Mouse (Mus musculus) kidney, adult 2 months (tissue): Measurements from ENCODE around the gene Cpa5. TPM values are rescaled to one million over a fixed set of nuclear protein-coding genes. Genes with fewer than 3 reads are reported as not detected.

Experiments
- DNase-seq: peaks from one replicate; pipeline ENCODE4 v3.0.0; 2021
- H3K27ac ChIP-seq: fragments of 200-500 bp; 2 replicates; pipeline ENCODE4 v1.5.1; 2012; ENCODE audit warnings: low read depth, low read length, control low read depth, inconsistent platforms; ENCODE audit not compliant: insufficient read depth
- H3K27me3 ChIP-seq: fragments of 200-500 bp; replicated peaks from 2 replicates; pipeline ENCODE4 v1.6.1; 2012; ENCODE audit warnings: mild to moderate bottlenecking, moderate library complexity, low read length, inconsistent platforms; ENCODE audit not compliant: control insufficient read depth, insufficient read depth
- H3K36me3 ChIP-seq: fragments of 200-500 bp; 2 replicates; pipeline ENCODE4 v1.6.1; 2012; ENCODE audit warnings: mild to moderate bottlenecking, moderate library complexity, low read length, inconsistent platforms; ENCODE audit not compliant: control insufficient read depth, insufficient read depth
- H3K4me1 ChIP-seq: fragments of 200-500 bp; 2 replicates; pipeline ENCODE4 v1.6.1; 2011; ENCODE audit warnings: low read length; ENCODE audit not compliant: control insufficient read depth, insufficient read depth
- H3K4me3 ChIP-seq: fragments of 200-500 bp; 2 replicates; pipeline ENCODE4 v1.5.1; 2011; ENCODE audit warnings: mild to moderate bottlenecking, low read depth, low read length, control low read depth; ENCODE audit not compliant: insufficient read depth
- CTCF ChIP-seq: fragments of 200-500 bp; conservative IDR thresholded peaks from 2 replicates; pipeline ENCODE4 v1.5.1; 2011; ENCODE audit warnings: low read depth, mild to moderate bottlenecking, control low read depth, low read length, moderate library complexity, mixed read lengths; ENCODE audit not compliant: insufficient read depth, insufficient read length
- POLR2A ChIP-seq: fragments of 200-500 bp; IDR thresholded peaks from one replicate; pipeline ENCODE4 v1.6.1; 2011; ENCODE audit warnings: low read depth, low read length, control low read depth
- WGBS: fragments of 180-500 bp; shearing (Covaris S2); methylation state at CpG from one replicate; pipeline ENCODE4 v1.1.7; 2018; 5-methylcytosine and 5-hydroxymethylcytosine counted together
- polyA plus RNA-seq: library from polyadenylated mRNA; depleted of rRNA; stranded (reverse); fragments of >200 nt; gene quantifications from 2 replicates; pipeline ENCODE4 v1.2.3, GENCODE M21; 2012

The Cpa5 gene
- polyA plus RNA-seq, 1 experiment = not detected

GRCm38 (mm10) chr6:30604342-30604867 lies 6.4 kb upstream of the Cpa5 start:
- TF ChIP-seq POLR2A = no peak
- TF ChIP-seq CTCF = no peak
- no peaks in the 10 kb centered on the region for H3K27me3 ChIP-seq
- no peaks in the 10 kb centered on the region for H3K4me1 ChIP-seq
- no peaks in the 10 kb centered on the region for H3K36me3 ChIP-seq
- DNase-seq = no peak
- no peak overlapping the region for H3K27ac ChIP-seq
- H3K4me3 ChIP-seq = no peak overlapping the region
- 72% methylated on average over 7 of the region's 7 CpGs for WGBS

DNA sequence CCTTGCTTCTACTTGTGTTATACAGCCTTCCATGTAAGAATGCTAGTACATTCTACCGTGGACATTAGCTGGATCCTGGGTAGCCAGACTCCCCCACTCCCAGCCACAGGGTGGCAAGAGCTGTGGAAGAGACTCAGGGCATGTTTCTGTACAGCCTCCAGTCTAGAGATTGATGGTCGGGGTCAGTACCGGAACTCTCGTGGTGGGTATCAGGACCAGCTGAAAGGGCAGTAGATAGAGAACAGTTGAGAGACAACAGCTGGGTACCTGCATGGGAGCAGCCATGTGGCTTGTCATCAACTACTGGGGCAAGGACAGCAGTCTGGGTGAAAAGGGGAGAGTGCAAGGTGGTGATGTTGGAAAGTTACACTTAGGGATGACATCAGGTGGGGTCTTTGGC lies 5.7 kb upstream of the Cpa5 start:
- H3K4me3 ChIP-seq = no peak overlapping the region
- H3K4me1 ChIP-seq = no peaks in the 10 kb centered on the region
- DNase-seq = no peak
- H3K27me3 ChIP-seq = no peaks in the 10 kb centered on the region
- no peak overlapping the region for H3K27ac ChIP-seq
- WGBS = 89% methylated on average over 4 of the region's 4 CpGs
- TF ChIP-seq POLR2A (no peak), CTCF (no peak)
- no peaks in the 10 kb centered on the region for H3K36me3 ChIP-seq

DNA sequence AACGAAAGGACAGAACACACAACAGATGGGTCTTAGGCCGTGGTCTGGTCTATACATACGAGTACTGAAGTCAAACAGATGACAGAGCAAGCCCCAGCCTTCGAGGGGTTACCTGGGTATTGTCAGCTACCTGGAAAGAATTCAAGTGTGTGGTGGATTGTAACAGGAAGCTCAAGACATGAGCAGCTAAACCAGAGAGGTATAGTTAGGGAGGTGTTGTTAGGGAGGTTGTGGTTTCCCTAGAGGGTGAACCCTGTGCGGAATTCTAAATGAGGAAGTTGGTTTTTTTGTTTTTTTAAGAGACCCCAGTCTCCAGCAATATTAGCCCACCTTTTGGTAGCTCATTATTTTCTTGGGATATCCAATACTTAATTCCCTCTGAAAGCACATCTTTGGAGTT lies 5.1 kb upstream of the Cpa5 start:
- no peak overlapping the region for H3K4me3 ChIP-seq
- H3K27me3 ChIP-seq = no peaks in the 10 kb centered on the region
- H3K27ac ChIP-seq = no peak overlapping the region
- TF ChIP-seq CTCF (no peak), POLR2A (no peak)
- no peaks in the 10 kb centered on the region for H3K36me3 ChIP-seq
- DNase-seq = no peak
- WGBS = 78% methylated on average over 5 of the region's 5 CpGs
- no peaks in the 10 kb centered on the region for H3K4me1 ChIP-seq

DNA sequence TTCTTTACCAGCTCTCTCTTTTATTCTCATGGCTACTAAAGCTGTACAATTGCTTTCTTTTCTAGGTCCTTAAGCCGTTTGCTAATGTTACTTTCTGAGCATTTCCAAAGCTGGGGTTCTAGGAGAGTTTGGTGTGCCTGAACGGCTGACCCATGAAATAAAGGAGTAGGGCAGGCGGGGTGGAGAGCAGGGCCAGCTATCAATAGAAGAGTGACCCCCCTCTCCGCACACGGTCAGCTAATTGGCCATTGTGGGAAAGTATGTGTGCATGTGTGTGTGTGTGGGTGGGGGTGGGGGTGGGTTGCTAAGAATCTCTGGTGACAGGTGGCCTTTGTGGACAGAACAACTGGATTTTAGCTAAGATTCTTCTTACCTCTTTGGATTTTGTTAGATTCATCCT lies 402 bp downstream of the Cpa5 start:
- no peak for TF ChIP-seq POLR2A
- TF ChIP-seq CTCF = no peak
- Histone ChIP-seq H3K4me3 (no peak overlapping the region), H3K27ac (no peak overlapping the region), H3K27me3 (no peaks in the 10 kb centered on the region), H3K4me1 (no peaks in the 10 kb centered on the region), H3K36me3 (no peaks in the 10 kb centered on the region)
- WGBS = 76% methylated on average over 5 of the region's 5 CpGs
- DNase-seq = no peak

GRCm38 (mm10) chr6:30614251-30614650 lies 3.4 kb downstream of the Cpa5 start:
- Histone ChIP-seq H3K27ac (no peak overlapping the region), H3K27me3 (no peaks in the 10 kb centered on the region), H3K36me3 (no peaks in the 10 kb centered on the region), H3K4me1 (no peaks in the 10 kb centered on the region), H3K4me3 (no peak overlapping the region)
- no peak for DNase-seq
- TF ChIP-seq POLR2A (no peak), CTCF (no peak)
- WGBS = 89% methylated on average over 6 of the region's 6 CpGs

- 59% methylated on average over 4 of the region's 4 CpGs for WGBS
- no peak overlapping the region for H3K27ac ChIP-seq
- TF ChIP-seq POLR2A (no peak), CTCF (no peak)
These were observed 4.9 kb downstream of the Cpa5 start for GRCm38 (mm10) chr6:30615741-30616140.

GRCm38 (mm10) chr6:30616491-30616941 lies 5.7 kb downstream of the Cpa5 start:
- no peaks in the 10 kb centered on the region for H3K27me3 ChIP-seq
- H3K36me3 ChIP-seq = no peaks in the 10 kb centered on the region
- no peak for DNase-seq
- H3K27ac ChIP-seq = no peak overlapping the region
- H3K4me3 ChIP-seq = no peak overlapping the region
- WGBS = 39% methylated on average over 8 of the region's 8 CpGs
- no peak for TF ChIP-seq POLR2A
- no peaks in the 10 kb centered on the region for H3K4me1 ChIP-seq

More at GRCm38 (mm10) chr6:30615741-30616140, 4.9 kb downstream of the Cpa5 start:
- H3K4me3 ChIP-seq = no peak overlapping the region
- DNase-seq = no peak
- H3K4me1 ChIP-seq = no peaks in the 10 kb centered on the region
- H3K27me3 ChIP-seq = no peaks in the 10 kb centered on the region
- H3K36me3 ChIP-seq = no peaks in the 10 kb centered on the region
